Mouse (Mus musculus) left cerebral cortex, adult 11 months (tissue): ENCODE data around the gene Cplane1.
"Not testable (repeated sequence)": the region's sequence is repeated elsewhere in the genome, so short reads cannot be mapped to it uniquely, and the experiment has no call there.

Source experiments
- DNase-seq: peaks from one replicate; pipeline ENCODE4 v3.0.0; 2022; ENCODE audit warnings: low spot score

Cplane1 gene

GRCm38 (mm10) chr15:8168591-8169265 lies at the start of gene Cplane1:
Gene Cplane1, plus strand, starts transcription at chr15:8169106.
- DNase-seq, result peak; percentile 88

GRCm38 (mm10) chr15:8129281-8129680 lies 39.6 kb upstream of the Cplane1 start:
- DNase-seq, result no peak

- no peak for DNase-seq
These were observed 37.6 kb upstream of the Cplane1 start for GRCm38 (mm10) chr15:8131268-8131667.

- no peak for DNase-seq
These were observed 37.1 kb upstream of the Cplane1 start for GRCm38 (mm10) chr15:8131761-8132160.

GRCm38 (mm10) chr15:8135606-8136005 lies 33.3 kb upstream of the Cplane1 start:
- DNase-seq, result no peak

- no peak for DNase-seq
These were observed 7.1 kb upstream of the Cplane1 start for GRCm38 (mm10) chr15:8161841-8162240.

- no peak for DNase-seq
These were observed 400 bp downstream of the Cplane1 start for GRCm38 (mm10) chr15:8169266-8169746.

- no peak for DNase-seq
These were observed 20.7 kb downstream of the Cplane1 start for GRCm38 (mm10) chr15:8189563-8189962.

- no peak for DNase-seq
These were observed 21.5 kb downstream of the Cplane1 start for GRCm38 (mm10) chr15:8190435-8190834.

- DNase-seq, result no peak
These were observed 31.4 kb downstream of the Cplane1 start for GRCm38 (mm10) chr15:8200317-8200716.

- DNase-seq, result no peak
These were observed 39.5 kb downstream of the Cplane1 start for GRCm38 (mm10) chr15:8208362-8208761.

GRCm38 (mm10) chr15:8214811-8215210 lies 45.9 kb downstream of the Cplane1 start:
- DNase-seq, result no peak

GRCm38 (mm10) chr15:8234167-8234566 lies 65.3 kb downstream of the Cplane1 start:
- not testable (repeated sequence) for DNase-seq

GRCm38 (mm10) chr15:8265946-8266345 lies 97.0 kb downstream of the Cplane1 start:
- DNase-seq, result no peak

GRCm38 (mm10) chr15:8267211-8267610 lies 98.3 kb downstream of the Cplane1 start:
- DNase-seq, result no peak

GRCm38 (mm10) chr15:8268231-8268630 lies 99.3 kb downstream of the Cplane1 start:
- DNase-seq, result no peak

- no peak for DNase-seq
These were observed 103.0 kb downstream of the Cplane1 start for GRCm38 (mm10) chr15:8271952-8272351.

- DNase-seq, result not testable (repeated sequence)
These were observed 109.0 kb downstream of the Cplane1 start for GRCm38 (mm10) chr15:8277916-8278315.

- DNase-seq, result no peak
These were observed 110.4 kb downstream of the Cplane1 start for GRCm38 (mm10) chr15:8279320-8279779.

GRCm38 (mm10) chr15:8279929-8280610 lies 111.2 kb downstream of the Cplane1 start:
- DNase-seq, result no peak

GRCm38 (mm10) chr15:8281701-8282100 lies 112.8 kb downstream of the Cplane1 start:
- DNase-seq, result no peak

GRCm38 (mm10) chr15:8282155-8282554 lies 113.2 kb downstream of the Cplane1 start:
- DNase-seq, result no peak

- no peak for DNase-seq
These were observed 122.3 kb downstream of the Cplane1 start for GRCm38 (mm10) chr15:8291251-8291650.
